Mouse (Mus musculus) stomach, postnatal 0 days (tissue): ENCODE data around the gene Sh3bgrl. TPM values are rescaled to one million over a fixed set of nuclear protein-coding genes. Genes with fewer than 3 reads are reported as not detected.

Experiments used
- ATAC-seq: fragments of 200-750 bp; cut with Nextera tagmentation; 2 replicates; pipeline ENCODE4 v1.8.0; 2017; ENCODE audit not compliant: low FRiP score, low TSS enrichment
- DNase-seq: peaks from one replicate; pipeline ENCODE4 v3.0.0-alpha.2; 2016; ENCODE audit warnings: low spot score
- H3K27ac ChIP-seq: fragments of 300-500 bp; sonication (generic); replicated peaks from 2 replicates; pipeline ENCODE4 v1.5.1; 2014; ENCODE audit warnings: mild to moderate bottlenecking, control low read depth
- H3K27me3 ChIP-seq: fragments of 300-500 bp; sonication (generic); 2 replicates; pipeline ENCODE4 v1.6.1; 2014; ENCODE audit warnings: low read length; ENCODE audit not compliant: control insufficient read depth, insufficient read depth
- H3K36me3 ChIP-seq: fragments of 300-500 bp; sonication (generic); 2 replicates; pipeline ENCODE4 v1.6.1; 2014; ENCODE audit warnings: low read length, mixed read lengths; ENCODE audit not compliant: control insufficient read depth, insufficient read depth
- H3K4me1 ChIP-seq: fragments of 300-500 bp; sonication (generic); replicated peaks from 2 replicates; pipeline ENCODE4 v1.6.1; 2014; ENCODE audit warnings: antibody characterized with exemption; ENCODE audit not compliant: control insufficient read depth, insufficient read depth
- H3K4me2 ChIP-seq: fragments of 300-500 bp; sonication (generic); replicated peaks from 2 replicates; pipeline ENCODE4 v1.6.1; 2014; ENCODE audit warnings: low read depth, mild to moderate bottlenecking, control low read depth, moderate library complexity
- H3K4me3 ChIP-seq: fragments of 300-500 bp; sonication (generic); 2 replicates; pipeline ENCODE4 v1.5.1; 2014; ENCODE audit warnings: low read depth, low read length, control low read depth
- H3K9ac ChIP-seq: fragments of 300-500 bp; sonication (generic); 2 replicates; pipeline ENCODE4 v1.6.1; 2014; ENCODE audit warnings: mild to moderate bottlenecking, low read length, control low read depth, mixed read lengths
- H3K9me3 ChIP-seq: fragments of 300-500 bp; sonication (generic); 2 replicates; pipeline ENCODE4 v1.6.1; 2016; ENCODE audit warnings: low read length; ENCODE audit not compliant: control insufficient read depth
- CTCF ChIP-seq: IDR thresholded peaks from 2 replicates; pipeline ENCODE4 v1.5.1; 2016; ENCODE audit warnings: antibody characterized with exemption, low read depth, mild to moderate bottlenecking, moderate library complexity
- EP300 ChIP-seq: optimal IDR thresholded peaks from 2 replicates; pipeline ENCODE3; 2016; ENCODE audit warnings: antibody characterized with exemption
- WGBS: fragments of 180-500 bp; shearing (Covaris S2); extraction: QIAGEN DNeasy Blood & Tissue Kit; methylation state at CpG from one replicate; pipeline ENCODE4 v1.1.7; 2014; 5-methylcytosine and 5-hydroxymethylcytosine counted together
- polyA plus RNA-seq: library from polyadenylated mRNA; unstranded; fragments of >200 nt; fragmentation: Nextera tagmentation; extraction: Ambion mirVana; gene quantifications from 2 replicates; pipeline ENCODE4 v1.2.1, GENCODE M21; 2015

Sh3bgrl gene
- polyA plus RNA-seq, 1 experiment from 2014 or later, result 66.8 TPM

DNA sequence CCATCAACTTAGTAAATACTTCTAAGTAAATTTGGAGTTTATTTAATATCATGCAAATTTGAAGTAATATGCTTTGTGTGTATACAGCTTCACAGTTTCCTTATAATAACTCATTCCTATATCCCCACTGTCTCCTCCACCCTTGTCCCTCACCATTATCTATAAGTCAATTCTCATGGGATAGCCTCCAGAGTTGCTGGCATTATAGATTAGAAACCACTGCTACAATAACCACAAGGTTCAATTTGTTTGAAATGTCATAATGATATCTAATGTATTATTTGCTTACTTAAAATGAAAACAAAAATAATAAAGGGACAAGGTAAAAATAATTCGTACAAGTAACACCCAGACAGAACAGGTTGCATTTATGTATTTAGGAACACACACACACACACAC, 31.7 kb downstream of the Sh3bgrl start:
- no peaks in the 10 kb centered on the region for H3K4me1 ChIP-seq
- H3K27ac ChIP-seq, result no peak overlapping the region
- no peaks in the 10 kb centered on the region for H3K27me3 ChIP-seq
- H3K36me3 ChIP-seq, result no peaks in the 10 kb centered on the region
- H3K4me3 ChIP-seq, result no peak overlapping the region
- no peak overlapping the region for H3K9ac ChIP-seq
- no peaks in the 10 kb centered on the region for H3K9me3 ChIP-seq
- no peak for TF ChIP-seq CTCF
- no peak for TF ChIP-seq EP300
- 62% methylated on average over 1 of the region's 1 CpGs for WGBS
- no peak for DNase-seq
- H3K4me2 ChIP-seq, result no peak overlapping the region
- ATAC-seq, result no peak

DNA sequence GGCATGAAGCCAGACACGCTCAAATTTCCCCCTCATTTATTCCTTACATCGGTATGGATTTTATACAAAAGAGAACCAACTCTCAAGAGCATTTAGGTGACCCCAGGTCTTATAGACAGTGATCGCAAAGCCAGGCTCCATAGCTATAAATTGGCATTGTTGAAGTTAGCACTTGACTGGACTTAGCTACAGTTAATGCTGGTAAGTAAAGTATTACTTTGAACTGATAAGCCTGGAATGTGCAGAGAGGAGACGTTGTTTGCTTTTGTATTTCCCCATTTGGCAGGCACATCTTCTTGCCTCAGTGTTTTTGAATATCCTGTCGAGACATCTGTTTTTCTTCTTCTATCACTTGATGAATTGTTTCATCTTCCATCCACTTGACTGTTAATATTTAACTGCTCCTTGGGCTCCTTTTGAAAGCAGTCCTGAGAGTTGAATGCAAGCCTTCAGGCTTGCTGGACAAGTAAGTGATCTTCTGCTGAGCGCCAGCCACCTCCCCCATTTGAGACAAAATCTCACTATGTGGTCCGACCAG, 32.5 kb downstream of the Sh3bgrl start:
- ATAC-seq (no peak), DNase-seq (no peak)
- Histone ChIP-seq H3K36me3 (no peaks in the 10 kb centered on the region), H3K27ac (no peak overlapping the region), H3K4me2 (no peak overlapping the region), H3K27me3 (no peaks in the 10 kb centered on the region), H3K9ac (no peak overlapping the region), H3K4me1 (no peaks in the 10 kb centered on the region), H3K9me3 (no peaks in the 10 kb centered on the region), H3K4me3 (no peak overlapping the region)
- 32% methylated on average over 7 of the region's 7 CpGs for WGBS
- TF ChIP-seq EP300, result no peak
- TF ChIP-seq CTCF, result no peak

DNA sequence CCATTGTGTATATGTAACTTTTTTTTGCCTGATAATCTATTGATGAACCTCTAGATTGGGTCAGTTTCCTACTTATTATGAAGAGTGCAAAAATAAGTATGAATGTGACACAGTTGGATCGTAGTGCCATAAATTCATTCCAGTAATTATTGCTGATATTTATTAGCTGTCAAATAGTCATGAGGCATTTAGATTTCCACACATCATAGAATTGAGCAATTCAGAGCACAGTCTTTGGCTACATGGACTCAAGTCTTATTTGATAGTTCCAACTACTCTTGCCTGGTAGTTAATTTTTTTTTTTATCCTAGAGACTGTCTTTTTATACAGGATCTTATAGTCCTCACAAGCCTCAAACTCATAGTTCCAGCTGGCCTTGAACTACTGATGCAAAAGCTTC, 34.9 kb downstream of the Sh3bgrl start:
- TF ChIP-seq EP300 (no peak), CTCF (no peak)
- Histone ChIP-seq H3K9ac (no peak overlapping the region), H3K4me3 (no peak overlapping the region), H3K27me3 (no peaks in the 10 kb centered on the region), H3K4me2 (no peak overlapping the region), H3K36me3 (no peaks in the 10 kb centered on the region), H3K27ac (no peak overlapping the region), H3K9me3 (no peaks in the 10 kb centered on the region), H3K4me1 (no peaks in the 10 kb centered on the region)
- 74% methylated on average over 1 of the region's 1 CpGs for WGBS
- DNase-seq (no peak), ATAC-seq (no peak)

DNA sequence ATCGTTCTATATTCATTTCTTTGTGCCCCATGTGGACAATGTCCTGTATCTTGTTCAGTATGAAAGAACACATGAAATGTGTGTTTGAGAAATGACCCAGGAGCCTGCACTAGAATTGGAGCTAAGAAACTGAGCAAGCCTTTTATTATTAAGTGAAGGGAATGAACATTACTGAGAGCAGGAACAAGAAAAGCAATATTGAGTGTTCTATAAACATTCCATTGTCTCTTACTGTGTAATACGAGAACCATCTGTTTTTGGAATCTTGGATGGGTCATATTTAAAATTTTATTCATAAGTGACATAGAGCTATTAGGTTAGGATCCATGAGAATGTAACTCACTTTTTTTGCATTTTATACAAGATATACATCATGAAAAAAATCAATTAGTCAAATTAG, 36.7 kb downstream of the Sh3bgrl start:
- H3K36me3 ChIP-seq, result no peaks in the 10 kb centered on the region

DNA sequence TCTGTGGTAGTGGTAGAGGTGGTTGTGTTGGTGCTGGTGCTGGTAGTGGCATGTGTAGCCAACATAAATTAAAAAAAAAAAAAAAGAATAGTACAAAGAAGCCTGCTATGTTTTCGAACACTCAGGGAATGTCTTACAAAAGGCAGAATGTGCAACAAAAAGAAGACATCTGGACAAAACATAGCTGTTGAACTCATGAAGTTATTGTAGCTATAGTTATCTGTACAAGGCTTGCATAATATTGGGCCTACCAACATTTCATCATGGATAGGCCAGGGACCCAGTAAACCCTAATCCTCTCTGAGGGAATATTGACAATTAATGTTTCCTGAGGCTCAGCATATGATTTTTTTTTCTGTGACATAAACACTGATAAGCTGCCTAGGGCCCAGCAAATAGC, 37.3 kb downstream of the Sh3bgrl start:
- TF ChIP-seq EP300 (no peak), CTCF (no peak)
- H3K4me2 ChIP-seq, result no peak overlapping the region
- H3K27me3 ChIP-seq, result no peaks in the 10 kb centered on the region
- ATAC-seq (no peak), DNase-seq (no peak)
- 60% methylated on average over 1 of the region's 1 CpGs for WGBS
- no peaks in the 10 kb centered on the region for H3K4me1 ChIP-seq
- H3K4me3 ChIP-seq, result no peak overlapping the region
- no peak overlapping the region for H3K27ac ChIP-seq
- H3K9me3 ChIP-seq, result no peaks in the 10 kb centered on the region
- H3K36me3 ChIP-seq, result no peaks in the 10 kb centered on the region
- H3K9ac ChIP-seq, result no peak overlapping the region

More for the DNA sequence above, 36.7 kb downstream of the Sh3bgrl start:
- TF ChIP-seq EP300 (no peak), CTCF (no peak)
- WGBS, result 67% methylated on average over 2 of the region's 2 CpGs
- no peaks in the 10 kb centered on the region for H3K27me3 ChIP-seq
- H3K9ac ChIP-seq, result no peak overlapping the region
- ATAC-seq (no peak), DNase-seq (no peak)
- H3K27ac ChIP-seq, result no peak overlapping the region
- H3K4me2 ChIP-seq, result no peak overlapping the region
- H3K9me3 ChIP-seq, result no peaks in the 10 kb centered on the region
- no peaks in the 10 kb centered on the region for H3K4me1 ChIP-seq
- H3K4me3 ChIP-seq, result no peak overlapping the region

DNA sequence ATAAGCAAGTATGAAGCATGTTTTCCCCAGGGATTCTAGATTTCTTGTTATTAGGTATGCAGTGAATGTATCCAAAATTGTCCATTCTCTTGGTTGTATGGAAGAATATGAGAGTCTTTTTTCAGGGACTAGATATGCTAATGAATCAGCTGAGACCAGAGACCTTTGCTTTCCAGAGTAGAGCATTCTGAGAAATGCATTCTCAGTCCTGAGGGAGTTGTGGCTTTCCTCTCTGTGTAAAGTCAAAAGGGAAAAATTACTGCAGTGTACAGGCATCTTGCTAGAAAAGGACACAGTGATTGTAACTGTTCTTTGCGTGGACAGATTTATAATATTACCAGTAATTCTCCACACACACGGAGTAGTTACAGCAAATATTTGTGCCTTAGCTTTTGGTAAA, 38.3 kb downstream of the Sh3bgrl start:
- no peak for DNase-seq
- Histone ChIP-seq H3K36me3 (no peaks in the 10 kb centered on the region), H3K4me1 (no peaks in the 10 kb centered on the region), H3K4me3 (no peak overlapping the region), H3K4me2 (no peak overlapping the region), H3K9ac (no peak overlapping the region), H3K27ac (no peak overlapping the region), H3K27me3 (no peaks in the 10 kb centered on the region), H3K9me3 (no peaks in the 10 kb centered on the region)
- no peak for ATAC-seq
- 46% methylated on average over 2 of the region's 2 CpGs for WGBS
- no peak for TF ChIP-seq CTCF
- no peak for TF ChIP-seq EP300
